Mouse (Mus musculus): ENCODE results near the gene Gm10354.
"Not testable (repeated sequence)": the region's sequence is repeated elsewhere in the genome, so short reads cannot be mapped to it uniquely, and the experiment has no call there.

Gm10354 gene

GRCm38 (mm10) chr5:14978835-14979234 is at the start of gene Gm10354:
Gene Gm10354 (minus strand): TSS chr5:14978935.
- not testable (repeated sequence) for DNase-seq (ENCODE audit: low spot score)

- not testable (repeated sequence) for DNase-seq (ENCODE audit: low spot score)
Observed at GRCm38 (mm10) chr5:15024316-15024715, 45.6 kb upstream of the Gm10354 start.

DNA sequence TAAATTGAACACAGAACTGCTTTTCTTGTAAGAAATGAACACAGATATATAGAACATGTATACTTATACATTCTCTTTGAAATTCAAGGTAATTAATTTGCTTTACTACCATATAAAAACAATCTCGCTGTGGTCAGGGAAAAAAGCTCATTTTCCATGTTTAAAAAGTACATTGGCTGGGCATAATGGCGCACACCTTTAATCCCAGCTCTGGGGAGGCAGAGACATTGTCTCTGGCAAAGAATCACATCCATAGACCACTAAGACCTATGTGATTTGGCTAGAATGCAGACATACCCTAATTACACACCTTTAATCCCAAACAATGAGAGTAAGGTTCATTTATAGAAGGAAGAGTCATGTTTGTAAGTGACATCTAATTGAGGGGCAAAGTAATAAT is 41.3 kb upstream of the Gm10354 start:
- not testable (repeated sequence) for DNase-seq (ENCODE audit: low spot score)

DNA sequence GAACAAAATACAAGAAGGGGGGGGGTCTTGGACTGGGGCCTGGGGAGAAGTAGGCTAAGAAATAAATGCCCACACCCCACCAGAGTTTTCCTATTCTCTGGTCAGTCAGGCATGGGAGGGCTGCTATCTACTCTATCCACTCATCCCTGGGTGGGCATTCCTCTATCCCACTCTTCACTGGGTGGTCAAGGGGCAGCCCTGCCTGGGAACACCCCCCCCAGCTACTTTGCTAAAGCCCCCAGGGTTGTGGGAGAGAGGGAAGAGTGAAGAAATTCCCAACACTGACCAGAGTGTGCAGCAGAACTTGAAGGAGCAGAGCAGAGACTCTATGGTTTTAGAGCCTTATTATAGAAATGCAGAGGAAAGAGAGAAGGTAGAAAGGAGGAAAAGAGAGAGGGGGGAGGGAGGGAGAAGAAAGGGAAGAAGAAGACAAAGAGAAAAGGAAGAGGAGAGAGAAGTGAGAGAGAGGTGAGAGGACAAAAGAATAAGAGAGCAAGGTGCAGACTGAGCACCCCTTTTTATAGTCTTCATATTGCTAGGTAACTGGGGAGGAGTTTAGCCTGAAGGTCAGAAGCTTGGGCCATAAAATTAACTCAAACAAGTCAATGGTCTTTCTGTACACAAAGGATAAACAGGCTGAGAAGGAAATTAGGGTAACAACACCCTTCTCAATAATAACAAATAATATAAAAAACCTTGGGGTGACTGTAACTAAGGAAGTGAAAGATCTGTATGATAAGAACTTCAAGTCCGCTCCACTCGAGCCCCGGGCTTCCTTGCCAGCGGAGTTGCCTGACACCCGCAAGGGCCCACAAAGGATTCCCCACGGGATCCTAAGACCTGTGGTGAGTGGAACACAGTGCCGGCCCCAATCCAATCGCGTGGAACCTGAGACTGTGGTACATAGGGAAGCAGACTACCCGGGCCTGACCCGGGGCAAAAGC is 32.2 kb upstream of the Gm10354 start:
- not testable (repeated sequence) for DNase-seq (ENCODE audit: low spot score)

DNA sequence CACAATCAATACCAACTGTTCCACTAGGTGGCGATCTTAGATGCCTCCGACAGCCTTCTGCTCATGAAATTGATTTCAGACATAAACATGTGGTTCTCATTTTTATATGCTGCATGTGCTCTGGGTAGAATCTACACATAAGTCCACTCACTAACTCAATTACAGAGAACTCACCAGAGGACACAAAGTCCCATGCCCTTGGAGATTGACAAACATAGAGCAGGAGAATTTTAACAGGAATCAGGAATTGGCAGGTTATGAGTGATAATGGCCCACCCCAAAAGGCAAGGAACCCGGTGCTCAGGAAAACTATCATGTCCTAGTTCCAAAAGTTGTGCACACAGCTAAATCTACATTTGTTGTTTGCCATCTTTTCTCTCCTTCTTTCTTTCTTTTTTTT is 28.2 kb upstream of the Gm10354 start:
- not testable (repeated sequence) for DNase-seq (ENCODE audit: low spot score)

DNA sequence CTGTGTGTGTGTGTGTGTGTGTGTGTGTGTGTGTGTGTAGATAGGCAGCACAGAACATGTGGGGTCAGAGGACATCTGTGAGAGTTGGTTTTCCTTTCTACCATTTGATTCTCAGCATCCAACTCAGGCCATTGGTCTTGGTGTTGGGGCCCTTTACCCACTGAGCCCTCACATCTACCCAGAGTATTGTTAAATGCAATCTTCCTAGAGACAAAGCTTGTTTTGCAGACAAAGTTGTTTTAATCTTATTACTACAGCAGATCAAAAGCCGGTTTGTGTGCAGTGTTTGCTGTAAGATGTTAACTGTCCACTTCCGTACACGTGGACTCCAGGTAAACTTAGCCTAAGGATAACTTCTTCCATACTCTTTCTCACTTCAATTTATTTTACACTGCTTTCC is 27.6 kb upstream of the Gm10354 start:
- not testable (repeated sequence) for DNase-seq (ENCODE audit: low spot score)

DNA sequence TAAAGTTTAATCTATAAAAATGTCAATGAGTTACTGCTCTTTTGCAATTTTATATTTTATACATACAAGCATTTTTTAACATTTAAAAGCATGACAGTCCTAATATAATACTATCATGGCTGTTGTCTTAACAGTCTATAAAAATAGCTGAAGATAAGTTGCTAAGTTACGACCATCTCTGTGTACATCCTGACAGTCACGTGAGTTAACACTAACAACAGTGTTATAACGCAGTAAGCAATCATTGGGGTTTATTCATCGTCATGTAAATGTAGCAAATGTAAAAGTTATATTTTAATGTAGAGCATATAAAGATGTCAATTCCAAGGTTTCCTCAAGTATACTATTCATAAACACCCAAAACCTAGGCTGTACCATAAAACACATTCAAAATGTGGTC is 26.8 kb upstream of the Gm10354 start:
- not testable (repeated sequence) for DNase-seq (ENCODE audit: low spot score)

GRCm38 (mm10) chr5:15004569-15005562 is 26.1 kb upstream of the Gm10354 start:
- not testable (repeated sequence) for DNase-seq (ENCODE audit: low spot score)

GRCm38 (mm10) chr5:14998077-14998476 is 19.3 kb upstream of the Gm10354 start:
- DNase-seq (ENCODE audit: low spot score): not testable (repeated sequence)

DNA sequence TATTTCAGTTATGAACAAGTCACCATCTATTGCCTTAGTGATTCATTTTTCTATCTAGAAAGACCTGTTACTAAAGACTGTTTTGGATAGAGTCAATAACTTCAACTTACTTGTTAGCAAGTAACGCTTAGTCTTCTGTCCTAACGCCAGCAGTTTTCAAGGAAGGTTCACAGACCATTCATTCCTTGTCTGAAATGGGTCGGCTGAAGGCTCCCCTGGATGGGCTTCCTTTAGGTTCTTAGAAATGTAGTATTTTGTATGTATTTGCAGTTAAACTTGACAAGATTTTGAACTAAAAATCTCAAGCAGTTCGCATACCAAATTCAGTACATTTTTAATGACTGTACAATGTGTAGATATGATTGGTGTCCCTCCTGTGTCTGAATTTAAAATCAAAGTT is 18.8 kb upstream of the Gm10354 start:
- not testable (repeated sequence) for DNase-seq (ENCODE audit: low spot score)

DNA sequence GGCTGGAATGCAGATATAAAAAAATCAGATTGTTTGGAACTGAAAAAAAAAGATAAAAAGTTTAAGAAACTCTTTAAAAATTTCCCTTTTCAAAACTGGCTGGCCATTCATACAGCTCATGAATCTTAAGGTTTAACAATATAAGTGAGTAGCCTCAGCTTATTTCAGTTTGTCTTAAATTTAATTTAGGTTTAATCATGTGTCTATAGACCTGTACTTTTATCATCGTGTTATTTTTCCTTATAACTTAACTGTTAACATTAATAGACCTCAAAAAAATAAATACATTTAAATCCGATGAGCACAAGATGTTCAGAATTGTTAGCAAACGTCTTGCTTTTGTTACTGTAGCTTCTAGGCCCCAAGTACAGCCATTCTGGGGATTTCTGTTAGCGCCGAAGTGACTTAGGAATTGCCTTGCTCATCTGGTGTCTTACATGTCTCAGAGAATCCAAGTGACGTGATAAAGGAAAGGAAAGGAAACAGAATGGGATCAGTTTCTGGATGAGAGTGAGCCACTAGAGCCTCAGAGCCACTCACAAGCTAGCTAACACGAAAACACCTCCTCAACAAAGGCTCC is 18.0 kb upstream of the Gm10354 start:
- DNase-seq (ENCODE audit: low spot score): not testable (repeated sequence)

GRCm38 (mm10) chr5:14994124-14994523 is 15.4 kb upstream of the Gm10354 start:
- DNase-seq (ENCODE audit: low spot score): not testable (repeated sequence)

GRCm38 (mm10) chr5:14990375-14991158 is 11.8 kb upstream of the Gm10354 start:
- DNase-seq (ENCODE audit: low spot score): not testable (repeated sequence)

DNA sequence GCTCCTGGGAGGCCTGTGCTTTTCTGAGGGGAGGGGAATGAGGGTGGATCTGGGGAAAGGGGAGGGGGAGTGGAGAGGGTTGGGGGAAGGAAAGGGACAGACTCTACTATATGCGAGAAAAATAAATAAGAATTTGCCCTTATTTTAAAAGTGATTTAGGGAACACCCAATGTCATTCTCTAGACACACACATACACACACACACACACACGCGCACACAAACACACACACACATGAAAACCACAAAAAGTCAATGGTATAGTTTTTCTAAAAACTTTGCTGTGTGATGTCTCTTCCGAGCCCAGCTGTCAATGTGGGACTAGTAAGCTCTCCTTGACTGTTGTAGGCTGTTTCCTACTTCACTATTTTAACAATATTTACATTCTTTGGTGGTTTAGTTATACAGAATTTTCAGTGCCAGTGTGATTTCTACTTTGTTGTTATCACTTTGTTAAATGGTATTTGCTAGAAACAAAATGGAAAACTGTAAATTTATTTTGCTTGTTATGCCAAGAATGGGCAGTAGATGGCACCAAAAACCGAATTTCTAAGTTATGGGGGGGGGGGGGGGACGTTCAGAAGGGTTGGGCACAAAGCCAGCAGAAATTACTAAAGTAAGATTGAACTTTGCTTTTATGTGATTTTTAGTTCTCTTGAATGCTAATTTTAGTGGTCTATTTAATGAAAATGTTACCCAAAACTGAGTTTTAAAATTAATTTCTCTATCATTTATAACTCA is 8.1 kb upstream of the Gm10354 start:
- DNase-seq (ENCODE audit: low spot score): not testable (repeated sequence)

- DNase-seq (ENCODE audit: low spot score): not testable (repeated sequence)
Observed at GRCm38 (mm10) chr5:14977368-14977767, 1.4 kb downstream of the Gm10354 start.

DNA sequence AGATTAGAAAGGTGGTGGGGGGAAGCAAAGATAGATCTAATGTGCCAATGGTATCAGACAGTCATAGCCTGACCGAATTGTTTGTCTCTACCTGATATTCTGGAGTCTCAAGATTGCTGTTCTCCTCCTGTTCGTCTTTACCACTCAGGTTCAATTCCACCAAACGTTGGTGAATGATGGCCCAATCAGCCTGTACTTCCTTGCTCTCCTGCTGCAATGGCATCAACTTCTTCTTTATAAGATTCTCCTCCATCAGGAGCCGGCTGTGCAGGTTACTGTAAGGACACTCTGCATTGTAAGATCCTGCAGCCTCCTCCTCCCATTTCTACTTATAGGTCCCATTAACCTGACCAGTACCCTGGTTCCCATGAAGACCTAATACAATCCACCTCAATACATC is 3.4 kb downstream of the Gm10354 start:
- DNase-seq (ENCODE audit: low spot score): not testable (repeated sequence)

DNA sequence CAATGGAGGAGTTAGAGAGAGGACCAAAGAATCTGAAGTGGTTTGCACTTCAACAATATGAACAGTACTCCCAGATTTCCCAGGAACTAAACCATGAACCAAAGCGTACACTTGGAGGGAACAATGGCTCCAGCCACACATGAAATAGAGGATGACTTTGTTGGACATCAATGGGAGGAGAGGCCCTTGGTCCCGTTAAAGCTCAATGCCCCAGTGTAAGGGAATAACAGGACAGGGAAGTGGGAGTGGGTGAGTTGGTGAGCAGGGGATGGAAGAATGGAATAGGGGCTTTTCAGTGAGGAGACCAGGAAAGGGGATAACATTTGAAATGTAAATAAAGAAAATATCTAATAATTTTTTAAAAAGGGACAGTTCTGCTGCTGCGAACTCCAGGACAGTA is 5.9 kb downstream of the Gm10354 start:
- not testable (repeated sequence) for DNase-seq (ENCODE audit: low spot score)

GRCm38 (mm10) chr5:14963821-14964220 is 14.9 kb downstream of the Gm10354 start:
- DNase-seq (ENCODE audit: low spot score): not testable (repeated sequence)

DNA sequence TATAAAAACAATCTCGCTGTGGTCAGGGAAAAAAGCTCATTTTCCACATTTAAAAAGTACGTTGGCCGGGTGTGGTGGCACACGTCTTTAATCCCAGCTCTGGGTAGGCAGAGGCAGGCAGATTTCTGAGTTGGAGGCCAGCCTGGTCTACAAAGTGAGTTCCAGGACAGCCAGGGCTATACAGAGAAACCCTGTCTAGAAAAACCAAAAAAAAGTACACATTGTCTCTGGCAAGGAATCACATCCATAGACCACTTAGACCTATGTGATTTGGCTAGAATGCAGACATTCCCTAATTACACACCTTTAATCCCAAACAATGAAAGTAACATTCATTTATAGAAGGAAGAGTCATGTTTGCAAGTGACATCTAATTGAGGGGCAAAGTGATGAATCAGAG is 17.2 kb downstream of the Gm10354 start:
- not testable (repeated sequence) for DNase-seq (ENCODE audit: low spot score)
